Mouse (Mus musculus): ENCODE measurements around the gene Tsx.
"Not testable (repeated sequence)": the region's sequence is repeated elsewhere in the genome, so short reads cannot be mapped to it uniquely, and the experiment has no call there.

The Tsx gene

DNA sequence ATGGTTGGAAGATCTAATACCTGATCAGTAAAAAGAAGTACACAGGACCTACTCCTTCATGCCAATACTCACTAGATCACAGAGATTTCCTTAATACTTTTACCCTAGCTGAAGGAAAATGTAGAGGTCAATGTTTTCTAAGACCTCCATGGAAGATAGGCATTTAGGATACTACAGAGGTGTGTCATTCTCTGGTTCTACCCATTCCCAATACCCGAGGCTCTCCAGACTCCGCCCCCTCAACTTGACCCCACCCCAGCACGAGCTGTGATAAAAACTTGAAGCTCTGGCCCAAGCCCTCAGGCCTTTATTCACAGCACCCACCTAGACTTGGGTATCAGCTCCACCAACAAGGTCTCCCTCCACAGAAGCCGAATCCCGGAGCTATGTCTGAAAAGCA, at the start of gene Tsx:
Gene Tsx, plus strand, starts transcription at position 301 of the 400 bp plus-strand sequence.
- DNase-seq, result no peak

DNA sequence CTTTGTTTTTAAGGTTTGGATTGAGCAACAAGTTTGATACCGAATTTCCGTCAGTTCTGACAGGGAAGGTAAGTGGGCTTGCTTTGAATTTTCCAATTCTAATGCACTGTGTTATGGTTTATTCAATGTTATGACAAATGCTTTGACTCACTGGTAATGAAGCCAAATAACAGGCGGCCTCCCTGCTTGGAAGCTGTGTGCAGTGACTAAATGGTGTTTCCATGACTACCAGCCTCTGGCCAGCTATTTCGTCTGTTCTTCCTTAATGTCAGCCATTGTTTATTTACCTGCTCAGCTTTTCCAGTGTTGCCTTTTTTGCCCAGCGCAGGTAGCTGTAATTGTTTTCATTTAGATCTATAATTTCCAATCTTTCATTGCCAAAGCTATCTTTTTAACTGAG, 48.1 kb upstream of the Tsx start:
- peak in 1 of 2 experiments; percentile 9 for DNase-seq

DNA sequence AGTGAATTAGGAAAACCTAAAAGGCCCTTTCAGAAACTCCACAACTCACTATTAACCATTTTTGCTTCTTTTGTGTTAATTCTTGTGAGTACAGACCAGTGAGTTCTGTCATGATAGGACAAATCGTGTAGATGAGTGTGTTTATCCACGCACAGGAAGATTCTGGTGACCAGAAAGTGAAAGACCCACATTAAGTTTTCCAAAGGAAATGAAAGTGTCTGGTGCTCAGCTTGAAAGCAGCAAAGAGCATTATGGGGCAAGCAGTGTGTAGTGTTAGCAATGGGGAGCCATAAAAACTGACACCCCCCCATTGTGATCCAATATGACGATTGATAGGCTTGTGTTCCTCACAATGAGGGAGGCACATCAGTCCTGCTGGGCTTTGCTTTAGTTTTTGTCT, 45.6 kb upstream of the Tsx start:
- no peak for DNase-seq

DNA sequence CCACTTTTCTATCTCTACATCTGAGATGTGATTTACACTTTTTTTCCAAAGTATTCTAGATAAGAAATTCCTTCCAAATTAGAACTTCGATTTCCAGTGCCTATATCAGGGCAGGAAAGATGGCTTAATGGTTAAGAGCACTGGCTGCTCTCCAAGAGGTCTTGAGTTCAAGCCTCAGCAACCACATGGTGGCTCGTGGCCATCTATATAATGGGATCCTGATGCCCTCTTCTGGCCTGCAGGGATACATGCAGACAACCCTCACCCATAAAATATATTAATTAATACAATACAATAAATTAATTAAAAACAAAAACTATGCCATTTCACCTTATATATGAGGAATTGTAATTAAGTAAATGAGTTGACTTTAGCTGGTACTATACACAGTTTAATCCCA, 43.0 kb upstream of the Tsx start:
- peak in 1 of 2 experiments; percentile 16 for DNase-seq

DNA sequence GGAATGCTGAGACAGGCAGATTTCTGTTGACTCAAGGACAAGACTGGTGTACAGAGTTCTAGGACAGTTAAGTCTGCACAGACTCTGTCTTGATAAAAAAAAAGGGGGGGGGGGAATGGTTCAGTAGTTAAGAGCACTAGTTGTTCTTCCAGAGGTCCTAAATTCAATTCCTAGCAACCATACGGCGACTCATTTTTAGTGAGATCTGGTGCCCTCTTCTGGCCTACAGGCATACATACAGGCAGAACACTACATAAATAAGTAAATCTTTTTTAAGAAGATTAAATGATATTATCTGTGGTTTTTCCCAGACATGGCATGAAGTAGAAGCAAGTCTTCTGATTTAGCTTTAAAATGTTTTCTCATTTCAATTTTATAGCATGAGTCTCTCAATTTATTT, 42.6 kb upstream of the Tsx start:
- peak in 1 of 2 experiments; percentile 11 for DNase-seq

DNA sequence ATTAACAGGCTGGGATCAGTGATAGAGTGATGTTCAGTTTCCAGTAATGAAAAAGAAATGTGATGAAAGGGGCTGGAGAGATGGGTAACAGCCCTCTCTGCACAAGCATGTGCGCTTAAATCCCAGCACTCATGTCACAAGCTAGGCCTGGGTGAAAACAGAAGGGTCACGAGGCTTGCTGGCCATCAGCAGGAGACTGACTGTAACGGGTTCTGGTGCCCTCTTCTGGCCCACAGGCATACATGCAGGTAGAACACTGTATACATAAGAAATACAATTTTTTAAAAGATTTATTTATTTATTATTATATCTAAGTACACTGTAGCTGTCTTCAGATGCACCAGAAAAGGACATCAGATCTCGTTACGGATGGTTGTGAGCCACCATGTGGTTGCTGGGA, 40.0 kb upstream of the Tsx start:
- DNase-seq, result peak; percentile 22 to 27

DNA sequence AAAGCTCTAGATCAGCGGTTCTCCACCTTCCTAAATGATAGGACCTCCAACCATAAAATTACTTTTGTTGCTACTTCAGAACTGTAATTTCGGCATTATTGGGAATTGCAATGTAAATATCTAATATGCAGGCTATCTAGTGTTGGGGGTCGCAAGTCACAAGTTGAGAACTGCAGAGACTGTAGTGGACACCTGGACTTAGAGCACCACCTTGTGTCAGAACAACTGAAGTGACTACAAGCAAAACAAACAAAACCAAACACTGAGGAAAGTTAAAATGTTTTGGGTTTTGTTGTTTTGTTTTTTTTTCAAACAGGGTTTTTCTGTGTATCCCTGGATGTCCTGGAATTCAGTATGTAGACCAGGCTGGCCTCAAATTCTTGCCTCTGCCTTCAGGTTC, 29.7 kb upstream of the Tsx start:
- no peak for DNase-seq

DNA sequence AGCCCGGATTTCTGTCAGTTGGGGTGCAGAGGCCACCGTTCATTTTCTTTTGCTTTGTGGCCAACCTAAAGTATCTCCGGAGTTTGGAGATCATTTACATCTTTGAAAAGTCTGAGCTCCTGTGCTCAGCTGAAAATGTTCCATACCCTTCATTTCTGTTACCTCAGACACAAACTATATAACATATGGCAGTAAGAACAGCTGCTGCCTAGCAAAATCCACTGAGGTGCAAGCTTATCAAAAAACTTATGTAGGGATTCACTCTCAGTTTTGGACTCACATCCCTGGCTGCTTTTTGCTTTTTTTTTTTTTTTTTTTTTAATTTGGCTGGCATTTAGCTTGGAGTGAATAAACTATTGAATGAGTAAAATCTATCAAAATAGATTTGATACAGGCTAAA, 26.1 kb upstream of the Tsx start:
- DNase-seq, result no peak

DNA sequence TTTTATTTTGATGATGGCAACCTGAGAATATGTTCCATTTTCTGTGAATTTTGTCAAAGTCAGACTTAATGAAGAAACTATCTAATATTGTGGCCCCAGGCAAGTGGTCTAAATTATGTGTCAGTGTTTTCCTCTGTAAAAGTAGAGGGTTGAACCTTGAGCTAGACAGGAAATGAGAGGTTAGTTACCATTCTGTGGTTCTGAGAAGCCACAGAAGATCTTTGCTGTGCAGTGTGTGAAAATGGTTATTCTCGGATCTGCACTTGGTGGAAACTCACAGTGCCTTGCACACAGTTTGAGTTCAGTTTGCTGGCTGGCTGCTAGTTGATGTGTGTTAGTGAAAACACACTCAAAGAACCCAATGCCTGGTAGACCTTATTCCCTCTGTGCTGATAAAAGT, 20.4 kb upstream of the Tsx start:
- no peak for DNase-seq

DNA sequence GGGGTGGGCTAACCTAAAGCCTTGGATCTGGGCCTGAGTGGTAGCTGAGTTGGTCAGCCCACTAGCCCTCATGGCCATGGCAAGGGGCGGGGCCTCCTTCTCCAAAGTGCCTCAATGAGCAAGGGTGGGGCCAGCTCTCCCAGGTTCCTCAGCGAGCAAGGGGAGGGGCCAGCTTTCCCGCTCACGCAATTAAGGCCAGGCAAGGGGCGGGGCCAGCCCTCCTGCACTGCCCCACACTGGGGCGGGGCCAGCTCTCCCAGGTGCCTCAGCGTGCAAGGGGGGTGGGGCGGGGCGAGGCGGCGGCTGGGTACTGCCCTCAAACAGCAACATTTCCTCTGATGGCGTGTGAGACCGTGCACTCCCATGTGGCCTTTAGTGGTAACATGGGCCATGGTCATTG, 9.2 kb upstream of the Tsx start:
- DNase-seq, result no peak

DNA sequence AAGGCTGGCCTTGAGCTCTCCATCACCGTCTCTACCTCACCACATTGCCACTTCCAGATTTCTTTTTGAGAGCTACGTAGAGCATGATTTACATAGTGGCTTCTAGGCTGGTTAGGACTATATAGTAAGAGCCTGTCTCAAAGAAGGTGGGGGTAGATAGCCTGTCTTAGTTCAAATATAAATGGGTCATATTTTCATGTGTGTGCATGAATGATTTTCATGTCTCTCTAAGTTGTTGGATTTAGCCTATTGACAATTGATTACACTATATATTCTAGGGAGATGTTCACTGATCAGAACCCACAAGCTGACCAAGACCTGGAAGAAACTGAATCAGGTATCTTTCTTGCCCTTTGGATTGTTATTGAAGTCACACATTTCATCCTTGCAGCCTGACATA, 7.4 kb downstream of the Tsx start, which contains the start of gene Gm26992:
Gene Gm26992, plus strand, starts transcription at position 301 of the 400 bp plus-strand sequence.
- DNase-seq, result no peak

DNA sequence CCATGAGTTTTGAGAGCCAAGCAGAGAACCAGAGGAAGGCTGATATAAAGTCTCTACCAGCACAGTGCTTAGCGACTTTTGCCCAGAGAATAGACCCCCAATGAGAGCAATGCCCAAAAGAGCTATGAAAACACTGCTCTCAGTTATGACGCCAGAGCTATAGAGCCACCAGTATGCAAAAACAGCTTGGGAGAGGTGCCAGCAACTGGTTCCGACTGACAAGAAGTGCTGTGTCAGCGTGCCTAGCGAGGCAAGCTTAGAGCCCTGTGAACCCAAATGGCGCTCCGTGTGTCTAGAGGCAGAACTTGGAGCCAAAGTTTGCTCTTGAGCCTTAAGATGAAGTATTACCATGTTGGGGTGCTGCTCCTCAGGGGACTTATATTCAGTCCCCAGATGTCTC, 13.4 kb downstream of the Tsx start:
- no peak for DNase-seq

DNA sequence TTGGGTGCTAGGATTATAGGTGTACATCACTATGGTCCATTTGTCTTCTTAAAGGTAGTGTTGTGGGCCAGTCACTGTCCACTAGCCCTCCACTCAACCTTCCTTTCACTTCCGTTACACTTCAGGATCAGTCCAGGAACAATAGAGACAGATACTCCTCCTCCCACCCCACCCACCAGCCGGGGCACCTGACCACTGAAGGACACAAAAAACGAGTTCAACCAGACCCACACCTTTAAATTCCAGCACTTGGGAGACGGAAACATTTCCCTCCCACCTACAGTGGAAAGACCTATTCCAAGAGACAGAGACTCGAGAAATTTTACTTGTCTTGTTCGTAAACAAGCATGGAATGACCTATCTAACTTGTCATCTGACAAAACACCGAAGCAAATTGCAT, 18.0 kb downstream of the Tsx start:
- no peak for DNase-seq

DNA sequence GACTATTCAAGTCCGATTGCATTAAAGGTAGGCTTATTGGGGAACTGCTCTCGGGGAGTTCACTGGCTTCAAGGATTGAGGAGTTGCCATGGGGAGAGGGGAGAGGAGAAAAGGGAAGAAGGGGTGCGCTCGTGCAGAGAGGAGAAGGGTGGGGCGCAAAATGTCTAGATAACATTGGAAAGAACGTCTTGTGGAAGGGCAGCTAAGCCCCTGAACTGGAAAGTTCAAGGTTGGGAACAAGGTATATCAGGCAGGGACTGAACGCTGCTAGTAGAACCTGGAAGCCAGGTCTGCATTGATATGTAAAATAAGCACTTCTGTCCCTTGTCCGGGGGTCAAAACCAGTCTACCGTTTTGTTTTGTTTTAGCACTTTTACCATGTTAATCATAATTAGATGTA, 23.8 kb downstream of the Tsx start:
- DNase-seq, result no peak

DNA sequence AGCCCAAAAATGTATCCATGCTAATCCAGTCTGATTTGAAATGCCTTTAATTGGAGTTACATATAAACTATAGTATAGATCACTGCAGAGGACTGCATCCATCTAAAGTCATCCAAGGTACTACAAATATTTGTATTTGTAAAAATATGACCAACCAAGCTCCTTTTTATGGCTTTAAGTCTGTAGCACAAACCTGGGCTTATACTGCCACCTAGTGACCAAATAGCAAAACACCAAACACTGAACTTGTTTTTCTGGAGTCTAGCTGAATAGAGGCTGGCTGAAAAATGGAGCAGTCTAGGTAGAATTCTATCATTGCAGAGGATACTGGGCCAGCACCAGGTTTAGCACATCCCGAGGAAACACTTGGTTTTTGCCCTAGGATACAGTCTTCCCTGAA, 26.5 kb downstream of the Tsx start:
- peak; percentile 10 to 48 for DNase-seq

DNA sequence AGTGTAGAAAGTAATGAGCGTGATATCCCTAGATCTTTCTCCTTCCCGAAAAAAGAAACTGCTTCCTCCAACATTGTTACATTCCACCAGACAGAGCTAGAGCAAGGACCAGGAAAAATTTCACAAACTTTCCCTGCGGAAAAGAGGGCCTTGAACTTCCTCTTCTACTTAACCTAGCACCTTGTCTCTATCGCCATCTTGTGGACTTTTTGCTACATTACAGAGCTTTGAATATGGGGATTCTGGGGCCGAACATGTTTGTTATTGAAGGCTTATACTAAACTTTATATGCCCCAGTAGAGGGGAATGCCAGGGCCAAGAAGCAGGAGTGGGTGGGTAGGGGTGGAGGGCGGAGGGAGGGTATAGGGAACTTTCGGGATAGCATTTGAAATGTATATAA, 29.5 kb downstream of the Tsx start:
- DNase-seq, result peak; percentile 5 to 22

DNA sequence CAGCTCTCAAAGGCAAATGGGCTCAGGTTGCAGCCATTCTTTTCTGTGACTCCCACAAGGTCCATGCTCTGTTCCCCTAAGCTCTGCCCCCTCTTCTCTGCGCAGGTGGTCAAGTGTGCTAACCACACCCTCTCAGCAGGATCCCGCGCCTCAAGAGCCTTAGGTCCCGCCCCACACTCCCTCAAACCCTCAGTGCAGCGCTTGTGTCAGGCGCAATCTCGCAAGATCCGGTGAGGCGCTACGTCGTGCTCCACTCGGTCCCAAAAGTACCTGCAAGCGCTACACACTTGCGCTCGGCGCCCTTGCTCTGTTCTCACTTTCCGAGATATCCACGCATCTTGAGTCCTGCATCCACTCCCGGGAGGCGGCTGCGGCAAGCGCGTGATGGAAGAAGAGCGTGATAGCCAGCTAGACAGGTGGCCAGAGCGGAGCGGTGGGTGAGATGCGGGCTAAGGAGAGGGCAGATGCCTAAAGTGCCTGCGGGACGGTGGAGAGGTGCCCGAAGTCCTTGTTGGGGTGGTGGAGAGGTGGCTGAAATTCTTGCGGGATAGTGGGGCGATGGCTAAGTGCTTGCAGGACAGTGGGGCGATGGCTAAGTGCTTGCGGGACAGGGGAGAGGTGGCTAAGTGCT, 33.4 kb downstream of the Tsx start:
- DNase-seq, result peak; percentile 21 to 67

DNA sequence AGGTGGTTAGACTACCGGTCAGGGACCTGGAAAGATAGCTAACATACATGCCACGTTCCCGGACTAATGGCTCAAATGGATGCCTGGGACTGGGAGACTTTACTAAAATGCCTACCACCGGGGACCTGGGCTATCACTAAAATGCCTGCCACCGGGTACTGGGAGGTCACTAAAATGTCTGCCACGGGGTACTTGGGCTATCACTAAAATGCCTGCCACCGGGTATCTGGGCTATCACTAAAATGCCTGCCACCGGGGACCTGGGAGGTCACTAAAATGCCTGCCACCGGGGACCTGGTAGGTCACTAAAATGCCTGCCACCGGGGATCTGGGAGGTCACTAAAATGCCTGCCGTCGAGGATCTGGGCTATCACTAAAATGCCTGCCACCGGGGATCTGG, 34.2 kb downstream of the Tsx start:
- DNase-seq, result not testable (repeated sequence)

DNA sequence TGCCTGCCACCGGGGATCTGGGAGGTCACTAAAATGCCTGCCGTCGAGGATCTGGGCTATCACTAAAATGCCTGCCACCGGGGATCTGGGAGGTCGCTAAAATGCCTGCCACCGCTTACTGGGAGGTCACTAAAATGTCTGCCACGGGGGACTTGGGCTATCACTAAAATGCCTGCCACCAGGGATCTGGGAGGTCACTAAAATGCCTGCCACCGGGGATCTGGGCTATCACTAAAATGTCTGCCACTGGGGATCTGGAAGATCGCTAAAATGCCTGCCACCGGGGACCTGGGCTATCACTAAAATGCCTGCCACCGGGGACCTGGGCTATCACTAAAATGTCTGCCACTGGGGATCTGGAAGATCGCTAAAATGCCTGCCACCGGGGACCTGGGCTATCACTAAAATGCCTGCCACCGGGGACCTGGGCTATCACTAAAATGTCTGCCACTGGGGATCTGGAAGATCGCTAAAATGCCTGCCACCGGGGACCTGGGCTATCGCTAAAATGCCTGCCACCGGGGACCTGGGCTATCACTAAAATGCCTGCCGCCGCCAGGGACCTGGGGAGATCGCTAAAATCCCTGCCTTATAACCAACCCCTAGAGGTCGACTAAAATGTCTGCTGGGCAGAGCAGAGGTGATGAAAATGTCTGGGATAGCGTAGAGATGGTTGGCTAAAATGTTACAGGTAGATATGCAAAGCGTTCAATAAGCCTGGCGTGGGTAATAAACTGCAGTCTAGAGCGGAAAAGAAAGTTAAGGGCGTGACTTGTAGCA, 34.9 kb downstream of the Tsx start:
- not testable (repeated sequence) for DNase-seq

DNA sequence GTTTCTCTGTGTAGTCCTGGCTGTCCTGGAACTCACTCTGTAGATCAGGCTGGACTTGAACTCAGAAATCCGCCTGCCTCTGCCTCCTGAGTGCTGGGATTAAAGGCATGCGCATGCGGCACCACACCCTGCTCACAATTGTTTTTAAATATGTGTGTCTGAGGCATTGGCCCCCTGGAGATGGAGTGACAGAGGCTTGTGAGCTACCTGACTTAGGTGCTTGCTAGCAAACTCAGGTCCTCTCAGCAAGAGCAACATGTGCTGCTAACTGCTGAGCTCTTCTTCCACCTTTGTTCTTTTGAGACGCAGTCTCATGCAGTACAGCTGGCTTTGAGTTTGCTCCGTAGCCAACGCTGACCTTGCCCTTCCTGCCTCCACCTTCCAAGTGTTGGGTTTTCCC, 38.5 kb downstream of the Tsx start:
- no peak for DNase-seq

DNA sequence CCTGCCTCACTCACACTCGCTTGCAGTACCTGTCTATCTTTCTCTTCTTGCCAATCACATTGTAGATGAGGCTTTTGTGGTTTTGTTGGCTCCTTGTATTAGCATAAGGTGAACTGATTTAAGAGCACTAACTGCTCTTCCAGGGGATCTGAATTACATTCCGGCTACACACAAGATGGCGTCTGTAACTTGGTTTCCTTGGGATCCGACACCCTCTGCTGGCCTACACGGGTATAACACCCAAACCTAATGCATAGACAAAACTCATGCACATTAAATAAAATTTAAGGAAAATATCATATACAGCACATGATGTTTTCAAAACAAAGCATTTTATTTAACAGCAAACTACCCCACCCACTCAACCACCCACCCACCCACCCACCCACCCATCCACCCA, 45.8 kb downstream of the Tsx start:
- no peak for DNase-seq

DNA sequence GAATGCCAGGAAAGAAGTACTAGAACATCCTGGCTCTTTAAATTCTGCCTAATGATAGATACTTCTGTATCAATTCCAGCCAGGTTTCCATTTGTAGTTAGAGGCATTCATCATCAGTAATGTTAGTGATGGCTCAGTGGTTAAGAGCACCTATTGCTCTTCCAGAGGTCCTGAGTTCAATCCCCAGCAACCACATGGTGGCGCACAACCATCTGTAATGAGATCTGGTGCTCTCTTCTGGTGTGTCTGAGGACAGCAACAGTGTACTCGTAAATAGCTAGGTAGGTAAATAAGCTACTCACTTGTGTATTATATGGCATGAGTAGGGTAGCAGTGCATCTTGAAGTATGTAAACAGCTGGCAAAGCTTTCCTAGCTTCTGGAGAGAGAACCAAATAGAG, 54.7 kb downstream of the Tsx start:
- DNase-seq, result no peak

DNA sequence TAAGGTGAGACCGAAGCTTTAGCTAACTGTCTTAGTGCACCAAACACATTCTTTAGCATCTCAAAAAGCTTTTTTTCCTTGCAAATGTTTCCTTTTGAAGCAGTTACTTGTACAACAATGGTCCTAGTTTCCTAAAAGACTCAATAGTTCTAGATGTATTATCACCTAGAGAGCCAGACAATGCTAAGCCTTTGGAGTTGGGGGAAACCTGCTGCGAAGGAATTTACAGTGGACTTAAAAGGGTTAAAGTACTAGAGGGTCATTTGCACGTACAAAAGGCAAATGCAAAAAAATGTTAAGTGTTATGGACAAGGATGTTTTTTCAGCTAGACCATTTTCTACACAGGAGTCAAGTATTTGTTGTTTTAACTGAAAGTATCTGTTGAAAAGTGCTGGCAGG, 58.1 kb downstream of the Tsx start:
- no peak for DNase-seq

Measured in cerebellum, adult 18-20 months (tissue).